Mouse (Mus musculus) lung, postnatal 0 days (tissue): ENCODE measurements around the gene Rnf225.
"Not testable (repeated sequence)": the region's sequence is repeated elsewhere in the genome, so short reads cannot be mapped to it uniquely, and the experiment has no call there.

Experiments used
- CTCF ChIP-seq: IDR thresholded peaks from 2 replicates; pipeline ENCODE4 v1.5.1; 2016; ENCODE audit warnings: antibody characterized with exemption, mild to moderate bottlenecking
- EP300 ChIP-seq: IDR thresholded peaks from 2 replicates; pipeline ENCODE4 v1.6.1; 2016; ENCODE audit warnings: antibody characterized with exemption, mild to moderate bottlenecking, control low read depth

DNA sequence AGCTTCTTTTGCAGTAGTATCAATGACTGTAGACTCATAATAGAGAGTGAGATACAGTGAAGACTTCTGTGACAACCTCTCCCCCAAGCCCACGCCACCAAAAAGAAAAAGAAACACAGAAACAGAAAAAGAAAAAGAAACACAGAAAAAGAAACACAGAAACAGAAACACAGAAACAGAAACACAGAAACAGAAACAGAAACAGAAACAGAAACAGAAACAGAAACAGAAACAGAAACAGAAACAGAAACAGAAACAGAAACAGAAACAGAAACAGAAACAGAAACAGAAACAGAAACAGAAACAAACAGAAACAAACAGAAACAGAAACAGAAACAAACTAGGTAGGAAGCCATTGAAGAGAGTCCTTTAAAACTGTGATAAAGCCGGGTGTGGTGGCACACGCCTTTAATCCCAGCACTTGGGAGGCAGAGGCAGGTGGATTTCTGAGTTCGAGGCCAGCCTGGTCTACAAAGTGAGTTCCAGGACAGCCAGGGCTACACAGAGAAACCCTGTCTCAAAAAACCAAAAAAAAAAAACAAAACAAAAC is 10.1 kb downstream of the Rnf225 start:
- TF ChIP-seq CTCF, EP300: not testable (repeated sequence)
